Mouse (Mus musculus) natural killer cell, adult 2 months (primary cell): ENCODE measurements around the gene Slc2a9.

Source experiments
- DNase-seq, 2 experiments: peaks; one replicate each; pipeline ENCODE4 v3.0.0; 2022; ENCODE audit warnings: low spot score in 2 of 2

Gene Slc2a9

DNA sequence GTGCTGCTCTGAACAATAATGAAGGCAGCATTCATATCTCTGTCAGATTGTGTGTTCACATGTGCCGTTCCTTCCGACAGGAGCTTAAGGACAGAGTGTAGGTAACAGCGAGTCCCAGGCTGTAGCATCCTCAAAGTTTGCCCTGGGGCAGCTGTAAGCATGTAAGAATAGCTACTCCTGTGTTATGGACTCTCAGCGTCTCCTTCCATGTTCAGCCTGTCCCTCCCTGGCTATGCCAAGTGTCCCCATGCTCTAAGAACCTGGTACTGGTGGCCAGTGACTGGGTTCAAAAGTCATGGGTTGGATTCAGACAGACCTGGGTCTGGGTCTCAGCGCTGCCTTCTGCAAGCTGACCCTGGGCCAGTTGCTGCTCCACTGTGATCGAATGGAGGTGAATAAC, 32.1 kb downstream of the Slc2a9 start:
- DNase-seq = no peak

DNA sequence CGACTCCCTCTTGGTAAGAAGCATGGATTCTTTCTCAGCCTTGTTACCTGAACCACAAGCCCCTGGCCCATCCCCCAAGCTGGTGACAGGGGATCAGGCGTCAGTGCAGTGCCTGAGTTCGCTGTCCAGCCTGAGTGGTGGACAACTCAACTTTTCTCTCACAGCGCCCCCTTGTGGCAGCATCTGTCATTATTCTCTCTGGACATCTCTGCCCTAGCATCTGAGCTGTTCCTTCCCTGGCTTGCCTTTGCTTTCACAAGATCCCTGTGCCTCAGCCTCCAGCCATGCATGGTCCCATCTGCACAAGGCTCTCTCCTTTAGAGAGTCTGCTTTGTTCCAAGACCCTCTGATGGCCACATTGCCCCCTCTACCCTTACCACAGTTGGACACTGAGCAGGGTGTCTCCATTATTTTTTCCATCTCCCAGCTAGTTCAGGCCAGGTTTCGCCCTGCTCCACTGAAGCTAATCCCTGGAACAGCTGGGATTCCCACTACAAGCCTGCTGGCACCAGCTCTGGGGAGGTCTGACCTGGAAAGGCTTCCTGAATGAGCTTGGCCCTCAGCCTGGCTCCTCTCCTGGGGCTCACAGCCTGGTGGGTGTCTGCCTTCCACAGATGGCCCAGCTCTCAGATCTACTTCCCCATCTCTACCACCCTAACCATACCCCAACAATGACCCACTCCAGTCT, 32.9 kb downstream of the Slc2a9 start:
- DNase-seq = peak; percentile 34 to 51

DNA sequence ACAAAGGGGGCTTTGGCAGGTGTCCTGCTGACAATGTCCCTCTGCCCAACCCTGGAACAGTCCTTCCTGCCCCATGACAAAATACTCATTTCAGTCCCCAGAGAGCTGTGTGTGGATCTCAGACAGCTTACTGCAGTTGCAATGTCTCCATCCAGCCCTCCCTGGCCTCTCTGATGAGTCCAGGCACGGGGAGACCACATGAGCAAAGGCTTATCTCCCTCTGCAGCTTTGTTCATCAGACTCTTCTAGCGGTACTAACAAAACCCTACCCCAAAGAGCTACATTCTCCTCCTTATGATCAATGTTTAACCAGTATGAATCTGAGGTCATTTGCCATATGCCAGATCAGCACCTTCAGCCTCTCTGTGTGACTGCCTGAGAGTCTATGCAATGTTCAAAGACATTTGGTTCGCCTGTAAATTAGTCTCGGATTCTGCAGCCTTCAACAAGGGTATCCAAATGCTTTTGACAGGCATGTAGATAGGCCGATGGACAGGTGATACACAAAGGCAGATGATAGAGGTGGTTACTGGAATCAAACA, 36.3 kb downstream of the Slc2a9 start:
- DNase-seq = no peak

DNA sequence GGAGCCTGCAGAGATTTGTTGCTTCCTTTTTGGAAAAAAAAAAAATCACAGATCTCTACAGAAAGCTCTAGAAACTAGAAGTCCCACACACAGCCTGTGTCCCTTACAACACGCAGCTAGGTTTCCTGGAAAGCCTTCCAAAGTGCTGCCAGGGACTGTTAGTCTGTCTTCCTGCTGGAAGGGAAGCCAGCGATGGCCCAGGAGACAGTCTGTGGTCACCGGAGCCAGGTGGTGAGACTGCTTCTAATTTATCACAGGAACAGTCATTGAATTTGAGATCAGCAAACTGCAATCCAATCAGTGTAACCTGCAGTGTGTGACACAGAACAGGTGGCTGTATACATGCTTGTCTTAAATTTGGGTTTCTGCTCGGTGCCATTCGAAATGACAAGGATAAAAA, 41.7 kb downstream of the Slc2a9 start:
- DNase-seq = no peak

DNA sequence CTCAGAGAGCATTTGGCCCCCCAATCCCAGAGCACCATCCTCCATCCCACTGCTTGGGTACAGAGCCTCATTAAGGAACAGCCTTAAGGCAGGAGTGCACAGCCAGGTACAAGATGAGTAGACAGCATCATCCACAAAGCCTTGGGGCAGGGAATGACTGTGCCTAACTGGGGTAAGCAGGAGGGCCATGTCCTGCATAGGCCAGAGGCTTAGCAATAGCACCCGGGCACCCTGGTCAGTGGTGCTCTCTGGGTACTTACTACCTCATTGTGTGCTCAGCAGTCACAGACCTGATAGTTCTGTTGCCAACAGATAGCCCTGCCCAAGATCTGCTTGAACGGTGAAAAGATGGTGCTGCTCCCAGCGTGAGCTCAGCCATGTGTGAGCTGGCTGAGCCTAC, 52.0 kb downstream of the Slc2a9 start:
- DNase-seq = no peak

DNA sequence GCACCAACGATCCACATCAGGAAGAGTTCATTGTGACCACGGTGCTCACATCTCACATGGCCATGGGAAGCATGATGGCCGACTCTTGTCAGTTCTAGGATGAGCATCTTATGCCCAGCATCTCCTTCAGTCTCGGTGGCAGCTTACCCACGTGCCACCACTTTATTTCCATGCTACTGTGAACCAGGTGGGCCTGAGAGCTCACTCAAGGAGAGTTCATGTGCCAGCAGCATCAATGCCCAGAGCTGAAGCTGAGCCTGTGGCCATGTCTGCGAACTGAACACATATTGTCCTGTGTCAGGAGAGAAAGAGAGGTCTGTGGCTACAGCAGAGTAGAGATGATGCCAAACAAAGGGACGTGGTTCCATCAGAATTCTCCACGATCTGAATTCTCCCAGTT, 53.3 kb downstream of the Slc2a9 start:
- no peak for DNase-seq

DNA sequence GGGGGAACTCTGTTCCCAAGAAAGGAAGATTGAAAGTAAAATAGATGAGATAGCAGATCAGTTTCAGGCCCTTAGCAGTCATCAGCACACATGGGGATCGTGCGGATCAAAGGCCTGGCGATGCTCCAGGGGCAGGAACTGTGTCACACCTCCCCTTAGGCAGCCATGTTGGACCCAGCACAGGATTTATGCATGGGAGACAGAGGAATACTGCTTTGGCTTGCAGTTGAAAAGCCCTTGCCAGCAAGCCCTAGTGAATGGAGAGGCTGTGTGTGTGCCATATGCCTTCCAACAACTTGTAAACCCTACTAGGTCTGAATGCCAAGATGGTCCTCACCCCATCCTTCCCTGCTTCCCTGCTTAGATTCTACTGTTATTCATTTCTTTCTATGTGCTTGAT, 54.8 kb downstream of the Slc2a9 start:
- DNase-seq = no peak

DNA sequence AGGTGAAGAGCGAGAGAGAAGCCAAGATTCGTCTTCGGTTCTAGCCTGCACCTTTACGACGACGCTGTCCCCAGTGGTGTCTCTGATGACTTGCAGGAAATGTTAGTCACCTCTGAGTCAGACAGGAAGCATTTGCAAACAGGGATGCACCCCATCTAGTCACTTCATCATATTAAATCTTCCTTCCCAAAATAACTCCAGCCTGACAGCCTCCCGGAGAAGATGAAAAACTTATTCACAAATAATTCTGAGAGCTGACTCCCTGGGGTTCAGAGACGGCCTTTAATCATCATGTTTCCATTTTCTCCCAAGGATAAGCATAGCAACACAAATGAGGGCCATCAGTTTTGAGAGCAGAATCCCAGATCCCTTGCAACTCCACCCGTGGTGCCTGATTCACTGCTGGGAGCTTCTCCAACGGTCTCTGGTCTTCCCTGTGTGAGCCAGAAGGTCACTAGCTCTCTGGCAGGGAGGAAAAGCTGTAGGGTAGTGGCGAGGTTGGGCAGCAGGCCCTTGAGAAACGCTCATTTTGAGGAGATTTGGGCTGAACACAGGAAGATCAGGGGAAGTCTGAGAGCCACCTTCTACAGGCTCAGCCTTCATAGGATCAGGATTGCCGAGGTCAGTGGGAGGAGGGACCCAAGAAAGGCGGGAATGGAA, 56.5 kb downstream of the Slc2a9 start:
- no peak for DNase-seq

DNA sequence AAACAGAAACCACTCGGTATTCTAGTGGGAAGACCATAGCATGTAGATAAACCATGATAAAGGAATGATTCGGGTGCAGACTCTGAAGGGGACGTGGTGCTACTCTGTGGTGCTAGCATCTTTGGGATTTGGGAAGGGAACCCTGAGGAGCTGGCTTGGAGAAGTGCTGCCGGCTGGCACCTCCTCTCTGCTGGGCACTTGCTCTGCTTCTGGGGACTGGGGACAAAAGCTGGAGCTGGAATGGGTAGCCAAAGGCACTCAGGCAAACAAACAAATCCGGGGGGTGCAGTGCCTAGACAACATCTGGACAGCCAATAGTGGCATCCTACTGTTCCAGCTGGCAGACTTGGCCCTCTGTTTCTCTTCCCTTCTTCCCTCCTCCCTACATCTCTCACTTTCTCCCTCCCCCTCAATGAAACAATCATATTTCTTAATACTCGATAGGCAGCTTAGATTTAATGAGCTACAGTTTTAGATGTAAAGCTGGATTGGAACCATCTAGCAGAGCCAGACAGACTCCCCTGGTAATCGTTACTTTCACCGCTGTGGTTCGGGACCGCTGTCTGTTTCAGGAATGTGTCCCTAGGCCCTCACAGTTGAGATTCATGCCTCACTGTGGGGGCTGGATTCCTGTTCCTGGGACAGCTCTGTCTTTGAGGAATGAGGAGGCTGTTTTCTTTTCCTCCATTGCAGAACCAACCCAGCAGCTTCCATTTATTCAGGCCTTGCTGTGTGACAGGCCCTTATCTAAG, 61.7 kb downstream of the Slc2a9 start:
- no peak for DNase-seq

DNA sequence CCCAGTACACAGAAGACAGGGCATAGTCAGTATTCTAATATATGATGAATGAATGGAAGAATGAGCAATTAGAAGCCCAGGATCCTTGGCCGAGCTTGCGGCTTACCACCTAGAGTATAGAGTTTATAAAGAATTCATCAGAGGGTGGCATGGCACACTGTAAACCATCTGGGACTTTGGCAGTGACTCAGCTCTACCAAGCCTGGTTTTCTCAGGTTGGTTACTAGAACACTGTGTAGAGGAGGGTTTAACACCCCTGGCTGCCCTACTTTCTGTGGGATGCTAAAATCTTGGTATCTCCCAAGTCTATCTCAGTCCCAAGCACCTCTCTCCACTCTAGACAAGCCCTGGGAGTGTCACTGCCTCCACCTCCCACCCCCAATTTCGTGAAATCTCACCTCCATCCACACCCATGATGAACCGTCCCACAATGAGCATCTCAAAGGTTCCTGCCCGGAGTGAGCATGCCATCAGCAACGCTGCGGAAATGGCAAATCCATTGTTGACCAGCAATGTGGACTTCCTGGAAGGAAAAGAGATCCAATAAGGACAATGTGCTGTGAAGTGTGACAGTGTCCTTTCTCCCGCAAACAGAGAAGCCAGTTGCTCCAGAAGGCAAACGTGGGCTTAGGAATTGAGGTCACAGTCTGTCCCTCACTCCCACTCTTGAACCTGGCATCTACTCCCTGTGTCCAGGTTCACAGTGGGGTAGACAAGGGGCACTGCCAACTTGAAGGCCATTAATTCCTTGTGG, 62.5 kb downstream of the Slc2a9 start:
- no peak for DNase-seq

DNA sequence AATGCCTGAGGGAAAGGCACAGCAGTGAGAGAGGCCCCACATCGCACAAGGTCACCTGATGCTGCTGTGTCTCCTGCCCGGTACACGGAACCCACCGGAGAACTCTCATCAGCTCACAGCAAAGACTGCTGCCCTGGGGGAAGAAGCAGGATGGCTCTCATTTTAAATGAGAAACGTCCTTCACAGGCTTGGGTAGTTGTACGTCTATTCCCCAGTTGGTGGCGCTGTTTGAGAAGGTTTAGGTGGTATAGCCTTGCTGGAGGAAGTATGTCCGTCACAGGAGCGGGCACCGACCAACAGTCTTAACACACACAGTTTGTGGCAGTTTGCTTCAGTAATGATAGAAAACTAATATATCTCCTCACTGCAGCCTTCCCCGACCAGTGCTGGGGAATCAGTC, 66.3 kb downstream of the Slc2a9 start:
- no peak for DNase-seq

DNA sequence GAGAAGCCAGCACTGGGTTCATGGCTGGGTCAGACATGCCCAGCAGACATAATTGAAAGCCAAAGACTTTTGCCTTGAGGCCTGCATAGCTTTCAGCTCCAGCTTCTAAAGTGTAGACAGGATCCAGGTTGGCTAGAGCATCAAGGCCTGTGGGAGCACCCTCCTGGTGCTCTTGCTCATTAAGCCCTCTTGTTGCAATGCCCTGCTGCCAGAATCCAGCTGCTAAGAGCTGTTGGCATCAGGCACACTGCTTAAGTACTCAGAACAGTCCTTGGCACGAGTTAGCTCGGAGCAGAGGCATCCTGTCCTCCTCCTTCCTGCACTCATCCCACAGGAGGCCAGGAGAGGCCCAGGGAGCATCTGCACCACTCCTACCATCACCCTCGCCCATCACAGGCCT, 68.1 kb downstream of the Slc2a9 start:
- DNase-seq = no peak

DNA sequence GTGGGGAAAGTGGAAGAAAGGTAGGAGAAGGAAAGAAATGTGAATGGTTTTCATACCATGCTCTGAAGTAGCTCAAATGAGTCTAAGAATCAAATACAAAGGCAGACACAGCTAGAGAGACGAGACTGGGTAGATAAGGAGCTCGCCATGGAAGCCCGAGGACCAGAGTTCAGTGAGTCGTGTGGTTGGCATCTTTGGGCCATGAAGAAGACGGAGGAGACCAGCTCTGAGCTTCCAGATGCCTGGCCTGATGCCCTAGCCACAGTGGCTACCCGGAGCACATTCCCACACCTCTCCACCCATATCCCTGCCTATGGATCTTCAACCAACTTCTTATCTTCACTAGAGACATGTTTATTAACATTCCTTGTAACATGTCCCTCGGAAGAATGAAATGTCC, 71.7 kb downstream of the Slc2a9 start:
- DNase-seq = no peak

DNA sequence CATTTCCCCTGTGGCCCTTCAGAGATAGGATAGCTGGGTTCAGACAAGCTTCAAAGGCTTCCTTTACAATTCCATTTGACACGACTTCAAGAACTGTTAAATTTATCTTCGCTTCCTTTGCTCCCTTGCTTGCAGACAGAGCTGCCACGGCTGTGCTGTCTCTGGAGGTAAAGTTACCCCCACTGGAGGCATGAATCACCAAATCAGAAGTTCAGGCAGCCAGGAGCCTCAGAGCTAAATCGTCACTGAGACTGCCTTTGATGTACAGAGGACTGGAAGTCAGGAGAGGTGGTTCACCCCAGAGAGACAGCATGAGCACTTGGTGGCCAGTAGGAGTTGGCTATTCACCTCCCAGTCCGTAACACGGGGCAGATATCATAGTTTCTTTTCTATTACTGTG, 73.8 kb downstream of the Slc2a9 start:
- no peak for DNase-seq

DNA sequence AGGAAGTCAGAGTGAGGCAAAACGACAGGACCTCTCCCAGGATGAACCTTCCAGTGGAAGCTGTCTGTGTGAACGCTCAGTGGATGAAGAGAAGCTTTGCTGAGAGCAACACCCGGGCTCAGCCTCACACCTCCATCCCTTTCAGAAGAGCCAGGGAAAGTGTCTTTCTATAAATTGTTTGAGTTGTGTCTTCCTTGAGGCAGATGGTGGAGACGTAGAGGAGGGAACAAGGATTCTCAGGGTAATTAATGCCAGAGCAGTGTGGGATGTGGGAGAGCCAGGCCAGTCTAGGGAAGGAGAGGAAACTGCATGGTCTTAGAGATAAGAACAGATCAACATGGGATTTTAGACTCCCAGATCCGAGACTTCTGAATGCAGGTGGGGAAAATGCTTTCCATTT, 75.2 kb downstream of the Slc2a9 start:
- DNase-seq = no peak

DNA sequence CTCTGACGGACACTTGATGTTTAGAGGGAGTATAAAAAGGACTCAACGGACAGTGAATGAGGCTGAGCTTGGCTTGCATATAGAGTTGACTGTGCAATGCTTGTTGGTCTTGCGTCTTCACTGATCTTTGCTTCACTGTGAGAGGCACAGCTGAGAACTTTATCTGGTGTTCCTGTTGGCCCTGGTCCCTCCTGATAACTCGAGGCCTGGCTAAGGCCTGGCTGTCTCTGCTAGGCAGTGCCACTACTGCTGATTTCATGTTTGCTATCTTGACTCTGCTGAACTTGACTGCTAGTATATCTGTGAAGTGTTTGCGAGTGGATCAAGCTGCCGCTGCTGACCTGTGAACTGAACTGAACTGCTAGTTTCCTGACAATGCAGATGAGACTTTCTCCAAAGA, 77.4 kb downstream of the Slc2a9 start:
- no peak for DNase-seq

DNA sequence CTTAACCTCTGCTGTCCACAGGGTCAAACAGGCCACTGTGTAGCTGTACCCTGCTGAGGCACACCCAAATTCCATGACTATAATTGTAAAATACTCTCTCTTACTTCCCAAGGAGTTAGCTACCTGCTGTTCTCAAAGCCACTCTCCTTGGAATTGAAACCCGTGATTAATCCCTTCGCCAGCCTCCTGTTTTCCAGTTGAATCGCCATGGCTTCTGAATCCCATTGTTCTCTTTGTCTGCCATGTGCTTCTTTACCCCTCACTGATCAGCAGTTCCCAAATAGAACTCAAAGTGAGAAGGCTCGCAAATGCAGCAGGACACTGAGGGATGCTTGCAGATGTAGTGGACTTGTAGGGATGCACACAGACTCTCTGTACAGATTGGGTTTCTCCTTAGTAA, 80.5 kb downstream of the Slc2a9 start:
- DNase-seq = no peak

DNA sequence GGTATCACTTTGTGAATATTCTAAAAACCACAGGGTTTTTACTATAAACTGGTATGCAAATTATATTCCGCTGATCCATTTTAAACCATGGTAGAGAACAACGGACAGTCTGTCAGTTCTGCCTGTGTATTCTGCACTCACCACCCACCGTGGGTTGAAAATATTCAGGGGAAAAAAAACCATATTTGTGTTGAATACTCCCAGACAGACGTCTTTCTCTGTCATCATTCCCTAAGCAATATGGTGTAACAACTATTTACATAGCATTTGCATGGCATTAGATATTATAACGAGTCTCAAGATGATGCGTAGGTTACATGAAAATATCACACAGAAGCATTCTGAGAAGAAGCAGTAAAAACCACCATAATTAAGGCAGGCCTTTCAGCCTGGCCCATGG, 84.1 kb downstream of the Slc2a9 start:
- no peak for DNase-seq

DNA sequence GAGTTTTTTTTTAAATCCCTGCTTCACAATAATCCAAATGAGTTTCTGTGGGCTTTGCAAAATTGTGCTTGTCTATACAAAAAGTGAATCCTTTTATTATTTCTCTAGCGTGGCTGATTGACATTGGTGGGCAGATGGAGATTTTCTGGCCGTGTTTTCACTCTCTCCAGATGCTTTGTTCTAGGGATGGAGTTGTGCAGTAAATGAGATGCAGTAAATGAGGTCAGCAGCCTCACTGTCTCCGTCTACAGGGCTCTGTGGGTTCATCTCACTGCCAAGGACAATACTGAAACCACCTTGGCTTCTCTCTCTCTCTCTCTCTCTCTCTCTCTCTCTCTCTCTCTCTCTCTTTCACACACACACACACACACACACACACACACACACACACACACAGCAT, 99.3 kb downstream of the Slc2a9 start:
- DNase-seq = no peak

DNA sequence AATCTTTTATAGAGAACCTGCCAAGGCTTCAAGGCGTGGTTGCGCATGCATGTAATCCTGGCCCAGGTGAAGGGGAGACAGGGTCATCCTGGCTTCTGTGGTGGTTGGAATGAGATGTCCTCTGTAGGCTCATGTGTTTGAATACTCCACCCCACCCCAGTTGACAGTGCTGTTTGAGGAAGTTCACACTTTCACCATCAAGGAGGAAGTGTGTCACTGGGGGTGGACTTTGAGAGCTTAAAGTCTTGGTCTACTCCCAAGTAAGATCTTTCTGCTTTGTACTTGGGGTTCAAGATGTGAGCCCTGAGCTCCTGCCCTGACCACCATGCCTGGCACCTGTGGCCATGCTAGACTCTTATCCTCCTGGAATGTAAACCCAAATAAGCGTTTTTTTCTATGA, 100.7 kb downstream of the Slc2a9 start:
- DNase-seq = peak in 1 of 2 experiments; percentile 8

DNA sequence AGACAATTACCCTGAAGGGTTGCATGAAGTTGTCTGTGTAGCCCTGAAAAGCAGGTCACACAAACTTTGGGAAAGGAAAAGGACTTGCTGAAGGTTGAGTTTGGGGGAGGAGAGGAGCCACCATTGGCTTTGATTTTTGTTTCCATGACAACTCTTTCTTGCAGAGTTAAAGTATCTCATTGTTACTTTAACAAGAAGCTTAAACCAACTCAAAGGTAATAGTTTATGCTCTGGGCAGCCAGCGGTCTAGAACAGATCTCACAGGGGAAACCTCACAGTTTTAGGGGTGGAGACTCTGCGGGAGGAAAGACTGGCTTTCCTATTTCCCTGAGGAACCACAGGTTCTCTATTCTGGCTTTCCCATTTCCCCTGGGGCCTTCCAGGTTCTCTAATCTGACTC, 114.1 kb downstream of the Slc2a9 start:
- DNase-seq = no peak

DNA sequence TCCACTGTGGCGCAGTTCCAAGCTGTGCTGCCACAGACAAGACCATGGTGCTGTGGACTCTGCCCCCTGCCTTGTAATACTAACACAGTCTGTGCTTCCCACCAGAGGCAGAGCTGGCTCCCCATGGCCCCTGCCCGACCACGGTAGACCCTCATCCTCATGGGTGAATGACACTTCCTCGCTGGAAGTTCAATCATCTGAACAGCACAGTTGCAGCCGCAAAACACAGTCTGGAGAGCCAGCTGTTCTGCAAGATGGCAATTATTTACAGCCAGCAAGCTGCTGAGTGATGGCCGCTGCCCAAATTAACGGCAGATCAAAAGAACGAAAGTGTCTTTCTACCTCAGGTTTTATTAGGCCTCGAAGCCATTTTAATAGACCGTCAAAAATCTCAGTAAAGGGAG, 114.5 kb downstream of the Slc2a9 start:
- no peak for DNase-seq
